Mouse (Mus musculus) adrenal gland, postnatal 4 days (tissue): ENCODE data around the gene Mvb12b. TPM values are rescaled to one million over a fixed set of nuclear protein-coding genes. Genes with fewer than 3 reads are reported as not detected.
A peak's percentile ranks its signal among the peaks of the same experiment; 100 is the strongest.

ENCODE experiments used
- DNase-seq, 2 experiments: peaks; one replicate each; pipeline ENCODE4 v3.0.0; 2021 to 2022; ENCODE audit warnings: low spot score in 2 of 2, mixed read lengths in 2 of 2
- total RNA-seq, 2 experiments: library from RNA; stranded (reverse); gene quantifications; 2 replicates each; pipeline ENCODE4 v1.2.3; 2021

Gene Mvb12b
- total RNA-seq, 2 experiments from 2014 or later: 36.9 to 37.5 TPM

- DNase-seq: no peak
These were observed 99.6 kb downstream of the Mvb12b start for GRCm38 (mm10) chr2:33788131-33788530.

GRCm38 (mm10) chr2:33786064-33786463, 101.7 kb downstream of the Mvb12b start:
- DNase-seq: no peak

DNA sequence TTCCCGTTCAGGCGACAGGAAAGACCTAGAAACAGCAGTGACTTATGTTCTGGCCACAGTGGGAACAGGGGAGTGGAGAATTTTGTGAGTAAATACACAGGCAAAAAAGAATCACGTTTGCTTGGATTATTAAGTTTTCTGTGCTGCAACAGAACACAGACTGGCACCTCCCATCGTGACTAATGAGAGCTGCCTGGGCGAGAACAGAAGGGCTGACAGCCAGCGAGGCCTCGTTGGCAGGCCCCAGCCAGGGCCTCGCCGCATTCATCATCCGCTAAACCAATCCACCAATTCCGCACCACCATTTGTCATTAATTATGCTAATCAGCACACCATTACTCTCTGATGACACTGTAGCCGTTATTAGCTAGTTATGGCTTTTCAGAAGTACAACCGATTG, 102.2 kb downstream of the Mvb12b start:
- no peak for DNase-seq

DNA sequence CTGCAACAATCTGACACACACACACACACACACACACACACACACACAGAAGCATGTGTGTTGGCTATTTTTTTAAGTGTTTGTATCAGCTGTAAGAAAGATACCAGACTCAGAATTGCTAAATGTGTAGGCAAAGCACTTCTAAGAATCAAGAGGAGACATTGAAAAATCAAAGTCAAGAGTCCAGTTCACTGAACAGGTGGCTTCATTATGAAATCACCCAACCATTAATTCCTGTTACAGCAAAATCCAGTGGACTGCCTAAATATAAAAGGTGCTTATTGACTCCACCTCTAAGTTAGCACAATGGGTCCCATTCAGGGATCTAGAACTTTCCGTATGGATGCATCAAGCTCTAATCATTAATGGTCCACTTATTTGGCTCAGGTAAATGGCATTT, 103.0 kb downstream of the Mvb12b start:
- DNase-seq: no peak

- no peak for DNase-seq
These were observed 104.3 kb downstream of the Mvb12b start for GRCm38 (mm10) chr2:33783419-33783818.

DNA sequence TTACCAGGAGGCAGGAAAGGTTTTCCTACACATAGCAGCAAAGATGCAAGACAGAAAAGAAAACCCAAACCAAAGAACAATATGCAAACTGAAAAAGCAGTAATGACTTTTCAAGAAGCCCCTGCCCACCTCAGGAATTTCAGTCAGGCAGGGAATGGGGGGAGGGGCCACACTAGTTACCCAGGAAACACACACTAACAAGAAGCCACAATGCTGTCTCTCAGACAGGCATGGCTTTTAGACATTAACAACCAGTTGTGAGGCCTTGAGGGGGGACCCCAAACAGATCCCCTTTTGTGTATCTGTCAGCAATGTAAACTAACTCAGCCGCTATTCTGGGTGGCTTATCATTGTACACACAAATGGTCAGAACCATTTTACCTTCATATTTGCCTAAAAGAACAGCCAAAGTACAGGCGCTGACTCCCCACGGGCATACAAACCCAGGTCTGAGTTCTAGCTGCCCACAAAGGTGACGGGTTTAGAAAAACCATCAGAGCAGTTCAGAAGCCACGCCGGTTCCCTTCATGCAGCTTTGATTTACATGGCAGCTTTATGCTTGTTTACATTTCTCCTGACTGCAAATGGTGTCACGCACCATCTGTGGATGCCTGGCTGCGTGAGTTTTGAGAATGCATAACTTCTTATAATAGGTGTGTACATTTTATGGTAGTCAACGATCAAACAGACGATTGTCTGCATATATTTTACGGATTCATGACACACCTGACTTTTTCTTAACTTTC, 105.9 kb downstream of the Mvb12b start:
- DNase-seq: no peak

DNA sequence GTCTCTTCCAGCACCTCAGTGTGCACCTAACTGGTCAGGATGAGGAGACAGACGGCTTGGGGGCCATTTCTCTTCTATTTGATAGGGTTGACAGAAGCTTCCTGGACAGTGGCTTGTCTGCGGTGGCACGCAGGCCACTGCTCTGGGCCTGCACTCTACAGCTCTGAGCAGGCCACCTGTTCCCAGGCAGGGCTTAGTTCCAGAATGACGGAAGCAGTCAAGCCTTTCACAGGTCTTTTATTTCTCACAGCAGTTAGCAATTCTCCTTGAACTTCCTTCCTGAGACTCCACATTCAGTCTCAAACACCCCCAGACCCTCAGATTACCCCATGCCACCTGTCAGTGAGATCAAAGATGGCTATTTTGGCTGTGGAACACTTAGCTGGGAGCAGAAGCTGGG, 109.3 kb downstream of the Mvb12b start:
- no peak for DNase-seq

DNA sequence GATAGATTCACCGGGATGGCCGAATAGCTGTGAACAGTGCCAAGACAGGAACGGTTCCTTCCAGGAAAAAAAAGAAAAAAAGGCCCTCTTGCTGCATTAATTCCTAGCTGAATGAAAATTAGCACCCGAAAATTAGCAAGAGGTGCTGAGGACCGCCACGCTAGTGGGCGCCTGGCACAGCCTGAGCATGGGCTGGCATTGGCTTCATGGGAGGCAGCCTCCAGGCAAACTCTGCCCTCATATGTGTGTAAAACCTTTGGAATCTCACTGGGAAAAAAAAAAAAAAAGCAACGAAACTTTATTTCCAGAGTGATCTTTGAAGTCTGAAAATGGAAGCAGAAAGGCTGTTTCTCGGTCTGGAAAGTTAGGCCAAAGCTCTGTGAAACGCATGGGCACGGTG, 110.7 kb downstream of the Mvb12b start:
- DNase-seq: no peak

DNA sequence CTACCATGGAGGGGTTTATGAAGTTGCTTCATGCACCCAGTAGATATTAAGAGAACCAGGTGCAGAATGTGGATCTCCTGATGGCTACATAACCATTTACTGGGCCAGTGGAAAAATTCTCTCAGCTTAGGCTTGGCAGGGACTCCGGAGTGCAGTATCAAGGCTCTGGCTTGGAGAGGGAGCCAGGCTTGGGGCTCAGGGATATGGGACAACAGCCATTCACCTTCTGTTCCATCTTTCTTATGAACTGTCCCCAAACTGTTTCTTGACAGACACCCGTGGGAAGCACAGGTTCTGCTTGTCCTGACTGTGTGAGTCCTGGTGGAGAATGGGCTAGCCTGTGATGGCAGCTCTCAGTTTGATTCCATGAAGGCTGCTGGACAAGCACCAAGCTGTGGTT, 112.9 kb downstream of the Mvb12b start:
- no peak for DNase-seq

DNA sequence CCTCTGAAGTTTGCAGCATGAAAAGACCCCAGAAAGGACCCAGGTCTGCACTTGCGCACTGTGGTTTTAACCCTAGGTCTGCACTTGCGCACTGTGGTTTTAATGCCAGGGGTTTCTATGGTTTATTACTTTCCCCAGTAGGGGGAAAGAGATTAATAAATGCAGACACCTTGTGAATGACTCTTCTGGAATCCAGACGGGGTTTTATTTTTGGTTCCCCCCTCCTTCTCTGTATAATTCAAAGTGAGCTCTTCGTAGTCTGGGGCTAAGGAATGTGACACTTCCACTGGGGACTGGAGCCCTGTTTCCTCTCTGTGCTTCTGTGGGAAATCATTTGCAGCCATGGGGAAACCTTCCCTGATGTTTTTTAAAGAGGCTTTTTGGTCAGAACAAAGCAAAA, 113.6 kb downstream of the Mvb12b start:
- DNase-seq: no peak

DNA sequence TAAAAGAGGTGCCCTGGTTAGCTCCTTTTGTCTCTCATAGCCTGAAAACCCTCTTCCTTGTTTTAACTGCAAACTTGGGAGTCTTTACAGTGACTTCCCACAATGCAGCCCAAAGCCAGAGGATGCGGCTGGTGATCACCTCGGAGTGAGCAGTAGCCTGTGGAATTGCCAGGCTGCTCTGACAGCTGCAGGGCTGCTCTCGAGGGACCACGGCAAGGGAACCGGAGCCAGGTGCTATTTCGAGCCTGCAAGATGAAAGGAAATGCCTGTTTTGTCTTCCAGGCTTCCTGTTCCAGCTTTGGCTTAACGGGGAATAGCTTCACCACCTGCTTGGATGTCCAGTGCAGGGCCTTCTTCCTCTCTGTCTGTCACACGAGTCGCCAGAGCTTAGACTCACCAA, 115.3 kb downstream of the Mvb12b start:
- no peak for DNase-seq

DNA sequence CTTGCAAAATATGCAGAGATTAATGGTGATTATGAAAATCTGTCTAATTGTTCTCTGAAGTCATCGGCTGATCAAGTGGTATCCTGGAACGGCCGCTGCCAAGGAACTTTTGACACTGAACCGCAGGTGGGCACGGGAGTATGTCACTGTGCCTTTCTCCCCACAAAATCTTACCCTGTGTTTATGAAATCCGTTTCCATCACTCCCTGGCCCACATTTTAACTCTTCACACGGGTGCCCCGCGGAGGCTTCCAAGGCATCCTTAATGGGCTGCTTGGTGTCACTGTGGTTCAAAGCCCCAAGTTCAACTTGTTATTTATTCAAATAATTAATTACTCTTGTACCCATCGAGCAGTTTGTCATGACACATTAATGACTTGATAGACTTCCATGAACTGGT, 116.4 kb downstream of the Mvb12b start:
- DNase-seq: no peak

GRCm38 (mm10) chr2:33770526-33771130, 117.1 kb downstream of the Mvb12b start:
- DNase-seq: no peak

GRCm38 (mm10) chr2:33764476-33764875, 123.3 kb downstream of the Mvb12b start:
- DNase-seq: no peak

- no peak for DNase-seq
These were observed 125.5 kb downstream of the Mvb12b start for GRCm38 (mm10) chr2:33762210-33762609.

GRCm38 (mm10) chr2:33760571-33760991, 127.2 kb downstream of the Mvb12b start:
- DNase-seq: no peak

DNA sequence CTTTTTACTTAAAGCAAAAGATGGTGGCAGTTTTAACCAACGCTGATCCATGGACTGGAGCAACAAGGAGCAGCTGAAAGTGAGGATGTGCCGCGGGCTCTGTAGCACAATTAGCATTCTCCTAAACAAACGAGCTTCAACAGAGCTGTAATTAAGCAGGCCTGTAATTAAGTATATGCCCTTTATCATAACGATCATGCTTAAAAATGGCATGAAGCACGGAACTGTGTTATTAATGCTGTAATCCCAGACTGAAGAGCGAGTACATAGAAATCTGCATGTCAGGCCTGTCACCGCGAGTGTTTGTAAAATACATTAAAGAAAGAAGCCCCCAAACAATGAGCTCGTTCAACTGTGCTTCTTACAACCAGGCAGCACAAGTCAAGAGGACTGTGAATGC, 128.3 kb downstream of the Mvb12b start:
- no peak for DNase-seq

- no peak for DNase-seq
These were observed 132.1 kb downstream of the Mvb12b start for GRCm38 (mm10) chr2:33755633-33756020.

DNA sequence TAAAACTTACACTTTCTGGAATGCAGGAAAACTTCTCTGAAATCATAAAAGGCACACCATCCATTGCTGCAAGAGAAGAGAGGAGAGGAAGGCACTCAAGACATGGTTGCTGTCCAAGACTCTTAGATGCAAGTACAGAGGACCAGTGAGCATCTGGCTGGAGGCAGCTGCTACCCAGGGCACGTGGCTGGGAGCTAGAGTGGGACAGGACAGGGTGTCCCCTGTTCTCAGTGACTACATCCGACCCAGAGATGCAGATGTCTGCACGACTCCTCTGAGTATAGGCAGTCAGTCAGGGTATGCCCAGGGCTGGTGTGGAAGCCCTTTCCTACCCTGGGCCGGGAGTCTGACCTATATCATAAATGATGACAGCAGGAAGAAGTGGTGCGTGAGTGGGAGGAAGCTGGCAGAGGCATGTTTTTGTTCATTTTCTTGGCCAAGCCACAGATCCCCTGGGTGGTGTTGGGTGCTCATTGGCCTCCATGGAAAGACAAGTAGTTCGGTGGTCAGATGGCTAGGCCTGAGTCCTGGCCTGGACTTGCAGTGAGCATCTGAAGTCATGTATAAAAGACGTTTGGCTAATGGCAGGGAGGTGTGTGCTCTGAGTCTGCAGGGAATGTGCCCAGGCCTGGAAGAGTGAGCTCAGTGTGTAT, 132.6 kb downstream of the Mvb12b start:
- DNase-seq: no peak

- no peak for DNase-seq
These were observed 133.5 kb downstream of the Mvb12b start for GRCm38 (mm10) chr2:33754317-33754633.

- peak; percentile 37 to 55 for DNase-seq
These were observed 134.0 kb downstream of the Mvb12b start for GRCm38 (mm10) chr2:33753630-33754316.

GRCm38 (mm10) chr2:33750611-33751010, 137.1 kb downstream of the Mvb12b start:
- no peak for DNase-seq
